Mouse (Mus musculus) inflammation-experienced regulatory T-cells, adult 16 weeks (primary cell): Measurements from ENCODE around the gene Whrn. TPM values are rescaled to one million over a fixed set of nuclear protein-coding genes. Genes with fewer than 3 reads are reported as not detected.

Source experiments
- polyA plus RNA-seq: library from polyadenylated mRNA; unstranded; fragments of 100-300 nt; shearing (Covaris generic); gene quantifications from one replicate; pipeline ENCODE4 v1.2.1, GENCODE M21; 2017

Whrn gene
- polyA plus RNA-seq: 3.5 TPM

GRCm38 (mm10) chr4:63495915-63496278 lies at the start of gene Whrn:
TSS of gene Whrn (minus strand) at chr4:63495991.

GRCm38 (mm10) chr4:63544494-63545230 lies 48.9 kb upstream of the Whrn start, which contains the start of gene Atp6v1g1:
TSS of gene Atp6v1g1 (plus strand) at chr4:63544772.

DNA sequence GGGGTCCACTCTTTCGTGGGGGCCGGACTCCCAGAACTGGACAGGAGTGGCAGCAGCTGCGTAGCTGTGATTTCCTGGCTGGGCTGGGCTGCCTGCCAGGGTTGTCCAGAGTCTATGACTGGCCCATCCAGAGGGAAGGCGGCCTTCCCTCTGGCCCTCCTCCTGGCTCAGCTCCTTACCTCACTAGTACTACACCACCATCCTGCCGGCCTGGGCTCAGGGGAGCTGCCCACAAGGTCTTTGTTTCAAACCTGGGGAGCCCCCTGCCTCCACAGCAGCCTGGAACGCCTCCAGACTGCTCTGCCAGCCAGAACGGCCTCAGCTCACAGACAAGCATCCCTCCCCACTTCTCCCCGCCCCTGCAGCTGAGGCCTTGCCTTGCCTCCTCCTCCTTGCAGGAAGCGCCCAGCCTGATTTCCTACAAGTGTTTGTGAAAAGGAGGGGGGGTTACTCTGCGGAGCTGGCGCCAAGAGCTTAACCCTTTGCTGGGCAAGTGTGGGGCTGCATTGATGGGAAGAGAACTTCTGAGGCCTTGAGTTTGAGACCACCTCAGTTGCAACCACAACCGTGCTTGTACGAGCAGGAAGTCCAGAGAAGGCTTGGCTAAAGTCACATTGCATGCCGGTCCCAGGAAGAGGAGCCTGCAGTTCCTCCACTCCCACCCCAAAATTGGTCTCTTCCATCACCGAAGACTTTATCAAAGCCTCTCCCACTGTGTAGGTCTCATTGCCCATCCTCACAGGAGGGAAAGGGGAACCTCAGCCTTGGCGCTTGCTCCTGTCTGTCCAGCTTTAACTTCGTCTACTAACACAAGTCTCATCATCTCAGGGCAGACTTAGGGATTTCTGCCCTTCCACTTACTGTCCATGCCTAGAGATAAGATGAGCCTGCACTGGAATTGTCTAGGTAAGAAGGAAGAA lies 92.5 kb downstream of the Whrn start, which contains the start of gene Akna:
Akna (minus strand) TSS at position 315 of the 920 bp plus-strand sequence.

Other genes starting within 250 kb of the Whrn start
- gene Orm1, start 151.4 kb downstream of the Whrn start, polyA plus RNA-seq: not detected
- 0.90 TPM for gene Orm3, start 139.8 kb downstream of the Whrn start, polyA plus RNA-seq
- gene Orm2, start 133.5 kb downstream of the Whrn start, polyA plus RNA-seq: 1.0 TPM
- gene Akna, start 92.6 kb downstream of the Whrn start, polyA plus RNA-seq: 536 TPM
- 162 TPM for gene Atp6v1g1, start 48.8 kb upstream of the Whrn start, polyA plus RNA-seq
- 36.4 TPM for gene Tmem268, start 62.8 kb upstream of the Whrn start, polyA plus RNA-seq
- gene Gm11213, start 109.3 kb upstream of the Whrn start, polyA plus RNA-seq: not detected
- not detected for gene Tex48, start 126.4 kb upstream of the Whrn start, polyA plus RNA-seq
- gene Gm11214, start 167.4 kb upstream of the Whrn start, polyA plus RNA-seq: not detected
- 0.26 TPM for gene Tnfsf15, start 249.1 kb upstream of the Whrn start, polyA plus RNA-seq